Mouse (Mus musculus) midbrain, embryonic 16.5 days (tissue): ENCODE measurements around the gene Ddb2. TPM values are rescaled to one million over a fixed set of nuclear protein-coding genes. Genes with fewer than 3 reads are reported as not detected.

Source experiments
- ATAC-seq: fragments of 200-750 bp; cut with Nextera tagmentation; 2 replicates; pipeline ENCODE4 v1.8.0; 2017; ENCODE audit warnings: moderate TSS enrichment
- H3K27ac ChIP-seq: fragments of 300-500 bp; sonication (generic); 2 replicates; pipeline ENCODE4 v1.5.1; 2014; ENCODE audit warnings: mild to moderate bottlenecking, low read length, mixed read lengths
- H3K27me3 ChIP-seq: fragments of 300-500 bp; sonication (generic); 2 replicates; pipeline ENCODE4 v1.6.1; 2014; ENCODE audit warnings: low read depth, low read length, mixed read lengths; ENCODE audit not compliant: control insufficient read depth, insufficient read depth
- H3K36me3 ChIP-seq: fragments of 300-500 bp; sonication (generic); 2 replicates; pipeline ENCODE4 v1.6.1; 2014; ENCODE audit warnings: mild to moderate bottlenecking, low read length, moderate library complexity, mixed read lengths; ENCODE audit not compliant: control insufficient read depth, insufficient read depth
- H3K4me1 ChIP-seq: fragments of 300-500 bp; sonication (generic); 2 replicates; pipeline ENCODE4 v1.6.1; 2014; ENCODE audit warnings: mild to moderate bottlenecking, low read length, mixed read lengths; ENCODE audit not compliant: control insufficient read depth, insufficient read depth
- H3K4me2 ChIP-seq: fragments of 300-500 bp; sonication (generic); 2 replicates; pipeline ENCODE4 v1.6.1; 2014; ENCODE audit warnings: mild to moderate bottlenecking, low read length, mixed read lengths
- H3K4me3 ChIP-seq: fragments of 300-500 bp; sonication (generic); 2 replicates; pipeline ENCODE4 v1.5.1; 2014; ENCODE audit warnings: low read depth, mild to moderate bottlenecking, low read length, moderate library complexity, mixed read lengths
- H3K9ac ChIP-seq: fragments of 300-500 bp; sonication (generic); 2 replicates; pipeline ENCODE4 v1.6.1; 2014; ENCODE audit warnings: low read depth, low read length, mixed read lengths
- H3K9me3 ChIP-seq: fragments of 300-500 bp; sonication (generic); replicated peaks from 2 replicates; pipeline ENCODE4 v1.6.1; 2014; ENCODE audit warnings: mild to moderate bottlenecking, low read length, mixed read lengths; ENCODE audit not compliant: control insufficient read depth, poor library complexity, severe bottlenecking
- WGBS: fragments of 180-500 bp; shearing (Covaris S2); extraction: QIAGEN DNeasy Blood & Tissue Kit; methylation state at CpG from one replicate; pipeline ENCODE4 v1.1.7; 2014; 5-methylcytosine and 5-hydroxymethylcytosine counted together
- polyA plus RNA-seq: library from polyadenylated mRNA; unstranded; fragments of >200 nt; fragmentation: Nextera tagmentation; extraction: Ambion mirVana; gene quantifications from 2 replicates; pipeline ENCODE4 v1.2.1, GENCODE M21; 2015

Ddb2 gene
- 18.1 and 18.4 TPM in 2 replicates for polyA plus RNA-seq

- Histone ChIP-seq H3K27ac (peak within 1 kb of the TSS; percentile 86), H3K9ac (peak within 1 kb of the TSS; percentile 67), H3K36me3 (no peaks in the 10 kb centered on the region; the same call in 1 of the 2 replicates), H3K4me3 (peak within 1 kb of the TSS; percentile 60), H3K27me3 (no peaks in the 10 kb centered on the region), H3K9me3 (no peaks in the 10 kb centered on the region), H3K4me1 (peaks cover 6% of the 10 kb centered on the region; the same call in 1 of the 2 replicates), H3K4me2 (peak within 1 kb of the TSS; percentile 85)
- under 1% methylated on average over 48 of the region's 48 CpGs for WGBS
- peak; percentile 98 for ATAC-seq
Observed at GRCm38 (mm10) chr2:91236601-91237510, at the start of gene Ddb2. Gene Ddb2, minus strand, starts transcription at chr2:91236982.

- Histone ChIP-seq H3K27ac (no peak overlapping the region), H3K4me1 (no peaks in the 10 kb centered on the region; the same call in none of the 2 replicates), H3K27me3 (no peaks in the 10 kb centered on the region), H3K4me2 (no peak overlapping the region), H3K9me3 (no peaks in the 10 kb centered on the region), H3K36me3 (no peaks in the 10 kb centered on the region), H3K4me3 (no peak overlapping the region), H3K9ac (no peak overlapping the region)
- WGBS = 13% methylated on average over 7 of the region's 7 CpGs
- ATAC-seq = 0 out of 2 replicates have a peak, but pooled peaks have one; percentile 34
Observed at GRCm38 (mm10) chr2:91285885-91286505, 49.2 kb upstream of the Ddb2 start.

GRCm38 (mm10) chr2:91284375-91285199, 47.8 kb upstream of the Ddb2 start:
- H3K4me1 ChIP-seq = no peaks in the 10 kb centered on the region; the same call in none of the 2 replicates
- H3K36me3 ChIP-seq = no peaks in the 10 kb centered on the region
- H3K9me3 ChIP-seq = no peaks in the 10 kb centered on the region
- no peak overlapping the region for H3K4me2 ChIP-seq
- 59% methylated on average over 13 of the region's 13 CpGs for WGBS
- no peak overlapping the region for H3K4me3 ChIP-seq
- no peak overlapping the region; the same call in 1 of the 2 replicates for H3K9ac ChIP-seq
- peak; percentile 56 for ATAC-seq
- no peaks in the 10 kb centered on the region for H3K27me3 ChIP-seq
- H3K27ac ChIP-seq = peak overlapping the region; percentile 34; the same call in 1 of the 2 replicates

- H3K9ac ChIP-seq = no peak overlapping the region; the same call in 1 of the 2 replicates
- no peaks in the 10 kb centered on the region; the same call in none of the 2 replicates for H3K4me1 ChIP-seq
- no peak for ATAC-seq
- H3K4me3 ChIP-seq = no peak overlapping the region
- no peaks in the 10 kb centered on the region for H3K36me3 ChIP-seq
- WGBS = 83% methylated on average over 3 of the region's 3 CpGs
- H3K27ac ChIP-seq = 0 out of 2 replicates have a peak overlapping the region, but pooled peaks have one; percentile 34
- H3K9me3 ChIP-seq = no peaks in the 10 kb centered on the region
- H3K4me2 ChIP-seq = no peak overlapping the region
- no peaks in the 10 kb centered on the region for H3K27me3 ChIP-seq
Observed at GRCm38 (mm10) chr2:91283972-91284371, 47.2 kb upstream of the Ddb2 start.

- 0 out of 2 replicates have a peak overlapping the region, but pooled peaks have one; percentile 8 for H3K9ac ChIP-seq
- no peaks in the 10 kb centered on the region for H3K27me3 ChIP-seq
- H3K27ac ChIP-seq = no peak overlapping the region
- 42% methylated on average over 5 of the region's 5 CpGs for WGBS
- H3K4me1 ChIP-seq = no peaks in the 10 kb centered on the region; the same call in none of the 2 replicates
- H3K36me3 ChIP-seq = no peaks in the 10 kb centered on the region
- H3K4me2 ChIP-seq = no peak overlapping the region
- H3K4me3 ChIP-seq = no peak overlapping the region
- no peaks in the 10 kb centered on the region for H3K9me3 ChIP-seq
- ATAC-seq = no peak
Observed at GRCm38 (mm10) chr2:91281366-91281765, 44.6 kb upstream of the Ddb2 start.

- Histone ChIP-seq H3K27ac (no peak overlapping the region), H3K4me1 (no peaks in the 10 kb centered on the region), H3K4me3 (no peak overlapping the region), H3K27me3 (no peaks in the 10 kb centered on the region), H3K9ac (no peak overlapping the region), H3K9me3 (no peaks in the 10 kb centered on the region), H3K36me3 (peaks cover 12% of the 10 kb centered on the region), H3K4me2 (no peak overlapping the region)
- WGBS = 85% methylated on average over 2 of the region's 2 CpGs
- ATAC-seq = no peak
Observed at GRCm38 (mm10) chr2:91279372-91279755, 42.6 kb upstream of the Ddb2 start.

- Histone ChIP-seq H3K4me2 (no peak overlapping the region), H3K27me3 (no peaks in the 10 kb centered on the region), H3K9me3 (no peaks in the 10 kb centered on the region), H3K36me3 (peaks cover 17% of the 10 kb centered on the region), H3K4me1 (no peaks in the 10 kb centered on the region), H3K9ac (no peak overlapping the region), H3K27ac (no peak overlapping the region), H3K4me3 (no peak overlapping the region)
- ATAC-seq = peak; percentile 78
- WGBS = 41% methylated on average over 10 of the region's 10 CpGs
Observed at GRCm38 (mm10) chr2:91278749-91279371, 42.1 kb upstream of the Ddb2 start.

GRCm38 (mm10) chr2:91269687-91270133, 32.9 kb upstream of the Ddb2 start:
- Histone ChIP-seq H3K27me3 (no peaks in the 10 kb centered on the region), H3K27ac (no peak overlapping the region), H3K4me1 (peaks cover 10% of the 10 kb centered on the region), H3K9ac (no peak overlapping the region), H3K4me2 (no peak overlapping the region), H3K36me3 (peaks cover 36% of the 10 kb centered on the region), H3K4me3 (no peak overlapping the region), H3K9me3 (no peaks in the 10 kb centered on the region)
- ATAC-seq = no peak
- WGBS = 95% methylated on average over 8 of the region's 8 CpGs
